Mouse (Mus musculus) limb, embryonic 12.5 days (tissue): ENCODE data around the gene Nsmf. TPM values are rescaled to one million over a fixed set of nuclear protein-coding genes. Genes with fewer than 3 reads are reported as not detected.

Experiments used
- ATAC-seq: fragments of 200-750 bp; cut with Nextera tagmentation; 2 replicates; pipeline ENCODE4 v1.8.0; 2017; ENCODE audit warnings: low read depth, moderate TSS enrichment; ENCODE audit not compliant: insufficient number of reproducible peaks, insufficient read depth, low FRiP score, low TSS enrichment
- H3K27ac ChIP-seq: fragments of 300-500 bp; sonication (generic); 2 replicates; pipeline ENCODE4 v1.5.1; 2016; ENCODE audit warnings: mild to moderate bottlenecking, moderate library complexity
- H3K27me3 ChIP-seq: fragments of 300-500 bp; sonication (generic); 2 replicates; pipeline ENCODE4 v1.6.1; 2016; ENCODE audit warnings: mild to moderate bottlenecking, moderate library complexity
- H3K36me3 ChIP-seq: fragments of 300-500 bp; sonication (generic); 2 replicates; pipeline ENCODE4 v1.6.1; 2016; ENCODE audit warnings: mild to moderate bottlenecking, moderate library complexity
- H3K4me1 ChIP-seq: fragments of 300-500 bp; sonication (generic); replicated peaks from 2 replicates; pipeline ENCODE4 v1.6.1; 2016
- H3K4me2 ChIP-seq: fragments of 300-500 bp; sonication (generic); 2 replicates; pipeline ENCODE4 v1.6.1; 2016; ENCODE audit warnings: mild to moderate bottlenecking, moderate library complexity
- H3K4me3 ChIP-seq: fragments of 300-500 bp; sonication (generic); replicated peaks from 2 replicates; pipeline ENCODE4 v1.5.1; 2016; ENCODE audit warnings: mild to moderate bottlenecking
- H3K9ac ChIP-seq: fragments of 300-500 bp; sonication (generic); replicated peaks from 2 replicates; pipeline ENCODE4 v1.6.1; 2016; ENCODE audit warnings: mild to moderate bottlenecking, moderate library complexity
- H3K9me3 ChIP-seq: fragments of 300-500 bp; sonication (generic); 2 replicates; pipeline ENCODE4 v1.6.1; 2016; ENCODE audit warnings: mild to moderate bottlenecking, moderate library complexity
- WGBS: fragments of 180-500 bp; shearing (Covaris S2); methylation state at CpG from one replicate; pipeline ENCODE4 v1.1.7; 2016; 5-methylcytosine and 5-hydroxymethylcytosine counted together
- microRNA-seq: library from miRNA; unstranded; fragments of <30 nt; microRNA quantifications from one replicate; pipeline ENCODE4, GENCODE M21; 2017
- polyA plus RNA-seq: library from polyadenylated mRNA; unstranded; fragments of >200 nt; fragmentation: Nextera tagmentation; extraction: Ambion mirVana; gene quantifications from 2 replicates; pipeline ENCODE4 v1.2.1, GENCODE M21; 2016

Nsmf gene
- polyA plus RNA-seq, 1 experiment from 2014 or later: 77.8 TPM

DNA sequence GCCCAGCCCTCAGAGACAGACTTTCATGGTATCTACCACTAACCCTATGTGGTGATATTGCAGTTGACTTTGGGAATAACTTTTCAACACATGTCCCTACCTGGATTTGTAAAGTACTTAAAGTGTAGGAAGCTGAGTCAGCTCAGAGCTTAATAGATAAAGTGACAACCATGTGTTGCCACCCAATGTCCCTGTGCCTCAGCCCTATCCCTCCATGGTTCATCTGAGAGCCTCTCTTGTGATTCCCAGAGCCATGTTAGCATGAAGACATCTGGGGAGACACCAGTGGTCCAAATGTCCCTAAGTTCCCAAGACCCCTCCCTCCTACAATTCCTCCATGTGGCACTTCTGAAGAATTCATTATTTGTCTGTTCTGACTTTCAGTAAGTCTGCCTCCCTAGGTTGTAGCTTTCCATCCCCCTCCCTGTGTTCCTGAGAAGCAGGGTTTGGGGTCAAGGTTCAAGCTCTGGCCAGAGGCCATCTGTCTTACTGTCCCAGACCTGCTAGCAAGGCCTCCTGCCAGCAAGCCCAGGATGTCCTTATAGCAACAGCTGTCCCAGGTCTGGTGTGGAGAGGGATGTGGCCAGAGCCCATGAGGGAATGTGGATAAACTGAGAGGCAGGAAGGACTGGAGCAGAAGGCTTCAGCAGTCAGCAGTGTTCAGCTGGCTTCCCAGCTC is 56.5 kb downstream of the Nsmf start:
- H3K4me3 ChIP-seq: no peak overlapping the region
- no peak overlapping the region for H3K4me2 ChIP-seq
- no peaks in the 10 kb centered on the region for H3K9me3 ChIP-seq
- no peak for ATAC-seq
- peak overlapping the region; percentile 60 for H3K27ac ChIP-seq
- no peak overlapping the region for H3K9ac ChIP-seq
- no peaks in the 10 kb centered on the region for H3K4me1 ChIP-seq
- no peaks in the 10 kb centered on the region for H3K27me3 ChIP-seq
- H3K36me3 ChIP-seq: no peaks in the 10 kb centered on the region

DNA sequence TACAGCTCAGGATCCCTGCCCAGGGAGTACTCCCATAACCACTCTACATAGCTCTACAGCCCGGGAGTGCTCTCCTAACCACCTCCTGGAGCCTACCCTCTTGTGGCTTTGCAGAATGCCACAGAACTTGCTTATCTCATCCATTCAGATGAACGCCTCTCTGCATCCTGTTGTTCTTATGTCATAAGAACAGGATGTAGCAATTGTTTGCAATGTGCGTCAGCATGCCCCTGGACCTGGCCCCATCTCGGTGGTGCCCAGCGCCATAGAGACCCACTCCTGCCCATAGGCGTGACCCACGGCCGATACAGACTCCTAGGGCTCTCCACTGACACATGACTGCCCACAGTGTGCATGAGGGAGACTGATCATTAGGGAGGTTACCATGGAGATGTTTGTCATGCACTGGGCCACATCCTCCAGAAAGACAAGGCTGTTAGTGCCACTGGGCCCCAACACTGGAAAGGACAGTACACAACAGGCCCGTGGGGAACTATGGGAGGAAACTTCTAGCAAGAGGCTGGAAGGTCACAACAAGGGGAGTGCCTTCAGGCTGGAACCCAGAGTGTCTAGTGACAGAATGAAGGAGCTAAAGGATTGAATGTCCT is 57.1 kb downstream of the Nsmf start:
- H3K27me3 ChIP-seq: no peaks in the 10 kb centered on the region
- H3K9me3 ChIP-seq: no peaks in the 10 kb centered on the region
- peak overlapping the region; percentile 60 for H3K27ac ChIP-seq
- H3K36me3 ChIP-seq: no peaks in the 10 kb centered on the region
- WGBS: 78% methylated on average over 9 of the region's 9 CpGs
- H3K4me3 ChIP-seq: no peak overlapping the region
- no peaks in the 10 kb centered on the region for H3K4me1 ChIP-seq
- no peak overlapping the region for H3K4me2 ChIP-seq
- ATAC-seq: no peak
- no peak overlapping the region for H3K9ac ChIP-seq

Small RNAs within 50 kb of the gene (microRNA-seq; reads per million reads assigned to microRNA genes)
- not detected for gene Gm24328
- gene Mir7664: not detected

Other genes starting within 250 kb of the Nsmf start
- gene Ehmt1, start 134.7 kb upstream of the Nsmf start, polyA plus RNA-seq: 122 and 130 TPM in 2 replicates
- gene Arrdc1, start 119.1 kb upstream of the Nsmf start, polyA plus RNA-seq: 21.3 and 21.6 TPM in 2 replicates
- 25.3 and 26.8 TPM in 2 replicates for gene Zmynd19, start 104.6 kb upstream of the Nsmf start, polyA plus RNA-seq
- 37.5 and 38.7 TPM in 2 replicates for gene Dph7, start 92.0 kb upstream of the Nsmf start, polyA plus RNA-seq
- 132 and 147 TPM in 2 replicates for gene Mrpl41, start 79.3 kb upstream of the Nsmf start, polyA plus RNA-seq
- 8.2 and 11.0 TPM in 2 replicates for gene Pnpla7, start 78.3 kb upstream of the Nsmf start, polyA plus RNA-seq
- not detected in 2 replicates for gene Entpd8, start 25.9 kb downstream of the Nsmf start, polyA plus RNA-seq
- gene Noxa1, start 40.8 kb downstream of the Nsmf start, polyA plus RNA-seq: 0.13 TPM in 1 of 2 replicates, not detected in the other
- 20.6 and 23.1 TPM in 2 replicates for gene Nrarp, start 126.4 kb downstream of the Nsmf start, polyA plus RNA-seq
- 2.9 and 3.2 TPM in 2 replicates for gene Tor4a, start 142.5 kb downstream of the Nsmf start, polyA plus RNA-seq
- gene Nelfb, start 157.1 kb downstream of the Nsmf start, polyA plus RNA-seq: 118 and 121 TPM in 2 replicates
- not detected in 2 replicates for gene Stpg3, start 160.3 kb downstream of the Nsmf start, polyA plus RNA-seq
- gene Fam166a, start 164.4 kb downstream of the Nsmf start, polyA plus RNA-seq: not detected in 2 replicates
- 481 and 489 TPM in 2 replicates for gene Tubb4b, start 170.3 kb downstream of the Nsmf start, polyA plus RNA-seq
- gene Slc34a3, start 180.0 kb downstream of the Nsmf start, polyA plus RNA-seq: not detected in 2 replicates
- not detected in 2 replicates for gene Rnf224, start 182.4 kb downstream of the Nsmf start, polyA plus RNA-seq
- 6.5 and 7.2 TPM in 2 replicates for gene Rnf208, start 187.9 kb downstream of the Nsmf start, polyA plus RNA-seq
- gene Cysrt1, start 188.1 kb downstream of the Nsmf start, polyA plus RNA-seq: 0.26 TPM in 1 of 2 replicates, not detected in the other
- gene AL732309.1, start 192.5 kb downstream of the Nsmf start, polyA plus RNA-seq: 5.5 and 5.7 TPM in 2 replicates
- 20.5 and 20.7 TPM in 2 replicates for gene Tmem203, start 201.1 kb downstream of the Nsmf start, polyA plus RNA-seq
- 8.7 TPM in 2 replicates for gene Tprn, start 208.3 kb downstream of the Nsmf start, polyA plus RNA-seq
- gene Ssna1, start 218.1 kb downstream of the Nsmf start, polyA plus RNA-seq: 217 and 218 TPM in 2 replicates
- gene Anapc2, start 218.1 kb downstream of the Nsmf start, polyA plus RNA-seq: 141 and 151 TPM in 2 replicates
- not detected in 2 replicates for gene Tmem210, start 233.8 kb downstream of the Nsmf start, polyA plus RNA-seq
- not detected in 2 replicates for gene Lrrc26, start 235.6 kb downstream of the Nsmf start, polyA plus RNA-seq